Mouse (Mus musculus) CH12.LX (cell line): ENCODE results near the gene Sapcd2. TPM values are rescaled to one million over a fixed set of nuclear protein-coding genes. Genes with fewer than 3 reads are reported as not detected.

Experiments
- DNase-seq: peaks from one replicate; pipeline ENCODE4 v3.0.0-alpha.2; 2013; ENCODE audit errors: extremely low read depth
- H3K27ac ChIP-seq: 2 replicates; pipeline ENCODE4 v1.5.1; 2012; ENCODE audit warnings: low read depth, mild to moderate bottlenecking, control low read depth, moderate library complexity; ENCODE audit not compliant: insufficient read depth
- H3K27me3 ChIP-seq: replicated peaks from 2 replicates; pipeline ENCODE3; 2012; ENCODE audit warnings: inconsistent platforms
- H3K36me3 ChIP-seq, 2 experiments: replicated peaks in 1 of 2; 2 replicates each; pipeline versions ENCODE3 to v1.6.1; 2012; ENCODE audit warnings: inconsistent platforms in 1 of 2, low read length in 1 of 2, mild to moderate bottlenecking in 1 of 2, mixed read lengths in 1 of 2, moderate library complexity in 1 of 2; ENCODE audit not compliant: control insufficient read depth in 1 of 2, insufficient read depth in 1 of 2
- H3K4me1 ChIP-seq, 2 experiments: 2 replicates each; pipeline ENCODE4 v1.6.1; 2012; ENCODE audit warnings: inconsistent platforms in 1 of 2, moderate library complexity in 1 of 2; ENCODE audit not compliant: insufficient read depth in 2 of 2, control insufficient read depth in 1 of 2
- H3K4me2 ChIP-seq: 2 replicates; pipeline ENCODE4 v1.6.1; 2012; ENCODE audit warnings: low read depth, mild to moderate bottlenecking, control low read depth; ENCODE audit not compliant: poor library complexity, insufficient read depth, severe bottlenecking
- H3K4me3 ChIP-seq, 3 experiments: fragments of 150-350 bp in 1 of 3; sonication (generic) in 1 of 3; replicated peaks in 1 of 3; 2 replicates each; pipeline versions ENCODE3 to v1.5.1; 2011 to 2012; ENCODE audit warnings: low read depth in 2 of 3, low read length in 2 of 3, mild to moderate bottlenecking in 2 of 3, moderate library complexity in 2 of 3, control low read depth in 1 of 3, improper control_type of control experiment in 1 of 3, inconsistent platforms in 1 of 3, mixed read lengths in 1 of 3; ENCODE audit not compliant: poor library complexity in 1 of 3
- H3K79me2 ChIP-seq: replicated peaks from 2 replicates; pipeline ENCODE4 v1.6.1; 2012; ENCODE audit warnings: mild to moderate bottlenecking, moderate library complexity; ENCODE audit not compliant: control insufficient read depth, poor library complexity, insufficient read depth, severe bottlenecking; ENCODE audit errors: extremely low read depth
- H3K9ac ChIP-seq: 2 replicates; pipeline ENCODE4 v1.6.1; 2012; ENCODE audit warnings: low read depth, mild to moderate bottlenecking, control low read depth, moderate library complexity; ENCODE audit not compliant: insufficient read depth
- H3K9me3 ChIP-seq: replicated peaks from 2 replicates; pipeline ENCODE3; 2012; ENCODE audit warnings: low read length, inconsistent platforms, mixed read lengths
- CHD2 ChIP-seq: IDR thresholded peaks from 2 replicates; pipeline ENCODE4 v1.6.1; 2011; ENCODE audit warnings: low read length, improper control_type of control experiment
- CTCF ChIP-seq, 2 experiments: IDR thresholded peaks in 1 of 2; conservative IDR thresholded peaks in 1 of 2; 2 replicates each; pipeline ENCODE4 v1.5.1; 2011 to 2012; ENCODE audit warnings: low read depth in 2 of 2, low read length in 2 of 2, improper control_type of control experiment in 1 of 2, inconsistent platforms in 1 of 2, mild to moderate bottlenecking in 1 of 2, moderate library complexity in 1 of 2
- ETS1 ChIP-seq: conservative IDR thresholded peaks from 2 replicates; pipeline ENCODE4 v1.6.1; 2012; ENCODE audit warnings: low read depth, mild to moderate bottlenecking, inconsistent platforms, low read length, improper control_type of control experiment, moderate library complexity
- GABPA ChIP-seq: IDR thresholded peaks from 2 replicates; pipeline ENCODE4 v1.6.1; 2012; ENCODE audit warnings: low read depth, low read length, improper control_type of control experiment, inconsistent platforms; ENCODE audit not compliant: insufficient replicate concordance
- IRF4 ChIP-seq: IDR thresholded peaks from 2 replicates; pipeline ENCODE4 v1.6.1; 2014; ENCODE audit warnings: low read depth, mild to moderate bottlenecking, inconsistent platforms, low read length, improper control_type of control experiment
- JUN ChIP-seq: IDR thresholded peaks from 2 replicates; pipeline ENCODE4 v1.6.1; 2011; ENCODE audit warnings: low read depth, mild to moderate bottlenecking, low read length, improper control_type of control experiment, moderate library complexity; ENCODE audit not compliant: insufficient read depth
- JUND ChIP-seq: conservative IDR thresholded peaks from 2 replicates; pipeline ENCODE4 v1.6.1; 2011; ENCODE audit warnings: low read depth, low read length, improper control_type of control experiment
- KAT2A ChIP-seq: IDR thresholded peaks from 2 replicates; pipeline ENCODE4 v1.6.1; 2012; ENCODE audit warnings: low read length, improper control_type of control experiment, inconsistent platforms; ENCODE audit not compliant: insufficient replicate concordance
- MAFK ChIP-seq: IDR thresholded peaks from 2 replicates; pipeline ENCODE4 v1.6.1; 2011; ENCODE audit warnings: low read length, improper control_type of control experiment; ENCODE audit not compliant: insufficient replicate concordance
- POLR2A ChIP-seq: IDR thresholded peaks from 2 replicates; pipeline ENCODE4 v1.6.1; 2011; ENCODE audit warnings: low read depth, mild to moderate bottlenecking, improper control_type of control experiment, low read length
- POLR2AphosphoS2 ChIP-seq: IDR thresholded peaks from 2 replicates; pipeline ENCODE4 v1.6.1; 2011; ENCODE audit warnings: low read depth, low read length, improper control_type of control experiment
- RCOR1 ChIP-seq: conservative IDR thresholded peaks from 2 replicates; pipeline ENCODE4 v1.6.1; 2012; ENCODE audit warnings: low read depth, mild to moderate bottlenecking, inconsistent platforms, low read length, improper control_type of control experiment
- UBTF ChIP-seq: IDR thresholded peaks from 2 replicates; pipeline ENCODE4 v1.6.1; 2012; ENCODE audit warnings: low read depth, mild to moderate bottlenecking, inconsistent platforms, low read length, improper control_type of control experiment, moderate library complexity
- USF1 ChIP-seq: IDR thresholded peaks from 2 replicates; pipeline ENCODE4 v1.6.1; 2014; ENCODE audit warnings: low read depth, mild to moderate bottlenecking, inconsistent platforms, low read length, improper control_type of control experiment
- dilution Hi-C: fragments of 300-500 bp; cut with MboI; formaldehyde crosslinking; loops from 2 replicates; pipeline ENCODE4 v1.14.3; 2020; ENCODE audit warnings: low sequenced_read_pairs; ENCODE audit not compliant: extremely low pct_unique_long_range_greater_than_20kb, extremely low pct_ligation_motif_present
- in situ Hi-C: fragments of 300-500 bp; cut with MboI; formaldehyde crosslinking; loops from 3 replicates; pipeline ENCODE4 v1.14.3; 2019; ENCODE audit warnings: low sequenced_read_pairs, low pct_ligation_motif_present, low pct_unique_long_range_greater_than_20kb, mixed read lengths
- polyA plus RNA-seq: library from polyadenylated mRNA; unstranded; fragments of >175 nt; gene quantifications from 2 replicates; pipeline ENCODE4 v1.2.1, GENCODE M21; 2012; ENCODE audit warnings: low read depth; ENCODE audit not compliant: insufficient read length
- total RNA-seq, 2 experiments: library from RNA; depleted of rRNA; stranded (reverse); fragments of 300-350 nt in 1 of 2; fragments of >200 nt in 1 of 2; gene quantifications; 2 replicates each; pipeline ENCODE4 v1.2.3; 2012 to 2014

The Sapcd2 gene
- total and polyA plus RNA-seq, 3 experiments = 16.9 to 27.3 (median 22.5) TPM

GRCm38 (mm10) chr2:25391266-25391665, 19.1 kb downstream of the Sapcd2 start:
- Histone ChIP-seq H3K4me2 (no peak overlapping the region), H3K36me3 (no peaks in the 10 kb centered on the region), H3K4me1 (peaks cover 0 to 8% of the 10 kb centered on the region in 2 experiments; a peak in 2 of 4 replicates), H3K9me3 (no peaks in the 10 kb centered on the region), H3K27me3 (peaks cover 43% of the 10 kb centered on the region), H3K9ac (no peak overlapping the region), H3K27ac (no peak overlapping the region), H3K4me3 (no peak overlapping the region), H3K79me2 (no peaks in the 10 kb centered on the region)
- DNase-seq = no peak
- in situ Hi-C loops (no loop called here), dilution Hi-C loops (no loop called here)
- TF ChIP-seq IRF4 = no peak
- no peak for TF ChIP-seq JUND
- TF ChIP-seq RCOR1 = no peak
- TF ChIP-seq MAFK = no peak
- TF ChIP-seq POLR2AphosphoS2 = no peak
- no peak for TF ChIP-seq CHD2
- TF ChIP-seq KAT2A = no peak
- no peak for TF ChIP-seq UBTF
- no peak for TF ChIP-seq CTCF (conservative IDR thresholded peaks at IDR 0.05 in 1 of 2, IDR thresholded peaks at IDR 0.05 in 1 of 2; ENCODE audit: low read depth in 2 of 2, low read length in 2 of 2)
- TF ChIP-seq ETS1 = no peak
- no peak for TF ChIP-seq USF1

GRCm38 (mm10) chr2:25394281-25395221, 22.4 kb downstream of the Sapcd2 start:
- Histone ChIP-seq H3K9ac (no peak overlapping the region), H3K4me2 (no peak overlapping the region)
- TF ChIP-seq POLR2A (no peak), GABPA (no peak), IRF4 (no peak), CHD2 (no peak), JUN (no peak)
- TF ChIP-seq, all 38 proteins: peak for 0
- dilution Hi-C loops = no loop called here
- Histone ChIP-seq H3K4me3 (no peak overlapping the region), H3K27ac (no peak overlapping the region), H3K36me3 (no peaks in the 10 kb centered on the region), H3K79me2 (no peaks in the 10 kb centered on the region), H3K9me3 (no peaks in the 10 kb centered on the region), H3K27me3 (peaks cover 71% of the 10 kb centered on the region), H3K4me1 (peaks cover 0 to 8% of the 10 kb centered on the region in 2 experiments; a peak in 2 of 4 replicates)
- DNase-seq = no peak
- in situ Hi-C loops = no loop called here
